Comparison of ENCODE assay signal across 12 mouse cellular contexts in the genomic region with DNA sequence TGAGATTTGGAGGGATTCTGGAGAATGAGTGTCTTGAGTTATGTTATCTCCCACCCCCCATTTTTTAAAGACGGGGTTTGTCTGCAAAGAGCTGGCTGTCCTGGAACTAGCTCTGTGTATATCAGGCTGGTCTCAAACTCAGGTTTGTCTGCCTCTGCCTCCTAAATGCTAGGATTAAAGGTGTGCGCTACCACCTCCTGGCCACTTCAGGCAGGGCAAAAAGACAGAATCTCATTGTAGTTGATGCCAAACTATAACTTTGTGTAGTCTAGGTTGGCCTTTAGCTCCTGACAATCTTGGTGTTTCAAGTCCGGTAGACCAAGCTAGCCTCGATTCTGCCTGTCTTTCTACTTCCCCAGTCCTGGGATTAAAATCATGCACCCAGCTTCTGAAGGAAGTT. TPM values are rescaled to one million over a fixed set of nuclear protein-coding genes. Genes with fewer than 3 reads are reported as not detected.
DNase-seq lines count a peak whose midpoint lies in the region; ATAC-seq and TF ChIP-seq lines count a peak whose summit lies in the region.
"Had no signal": no experiment of that assay in that cellular context is flagged by ENCODE, and none has a peak within 500 bp of the region (broad histone marks: within the 10 kb centered on the region; RNA-seq: fewer than 3 reads in every experiment).

No protein-coding gene starts in this region.

- ATAC-seq in kidney, embryonic 14.5 days (ENCODE audit: low FRiP score, low TSS enrichment), result no peak
- ATAC-seq in liver, postnatal 0 days, result peak; percentile 54
- ATAC-seq: activated CD4-positive, CD25-positive, alpha-beta regulatory T cell, adult 4 months had no signal

- peak; percentile 66 for TF ChIP-seq CTCF in kidney, adult 2 months (conservative IDR thresholded peaks at IDR 0.05; ENCODE audit: insufficient read depth, insufficient read length, low read depth, low read length)
- TF ChIP-seq CTCF in liver, postnatal 0 days (IDR thresholded peaks at IDR 0.05; ENCODE audit: low read depth), result peak; percentile 69

- H3K4me1 ChIP-seq in kidney, adult 2 months (ENCODE audit: control insufficient read depth, insufficient read depth, low read length), result no peaks in the 10 kb centered on the region
- H3K4me1 ChIP-seq in kidney, embryonic 14.5 days (ENCODE audit: control insufficient read depth, insufficient read depth, low read length), result no peaks in the 10 kb centered on the region
- H3K4me1 ChIP-seq in liver, postnatal 0 days (ENCODE audit: insufficient read depth), result peaks cover 10% of the 10 kb centered on the region

- no peaks in the 10 kb centered on the region for H3K9me3 ChIP-seq in kidney, embryonic 14.5 days (ENCODE audit: control insufficient read depth, low read length)
- no peaks in the 10 kb centered on the region for H3K9me3 ChIP-seq in liver, postnatal 0 days (ENCODE audit: low read length)

- no peak for TF ChIP-seq EP300 in liver, postnatal 0 days (IDR thresholded peaks at IDR 0.05; ENCODE audit: low read depth)

- H3K9ac ChIP-seq in kidney, embryonic 14.5 days (ENCODE audit: low read depth, low read length), result no peak overlapping the region
- no peak overlapping the region for H3K9ac ChIP-seq in liver, postnatal 0 days (replicated peaks)
- H3K9ac ChIP-seq: hindbrain, embryonic 14.5 days had no signal

- WGBS in kidney, adult 2 months, result 81% methylated on average over 4 of the region's 4 CpGs
- WGBS in kidney, embryonic 14.5 days, result 86% methylated on average over 4 of the region's 4 CpGs
- WGBS in liver, postnatal 0 days (ENCODE audit: insufficient replicate concordance), result 68% methylated on average over 4 of the region's 4 CpGs

- no peaks in the 10 kb centered on the region for H3K27me3 ChIP-seq in kidney, adult 2 months (replicated peaks; ENCODE audit: control insufficient read depth, insufficient read depth, low read length)
- H3K27me3 ChIP-seq in kidney, embryonic 14.5 days (ENCODE audit: control insufficient read depth, insufficient read depth, low read length), result no peaks in the 10 kb centered on the region
- no peaks in the 10 kb centered on the region for H3K27me3 ChIP-seq in liver, postnatal 0 days (ENCODE audit: insufficient read depth, low read length)

- no peak overlapping the region for H3K27ac ChIP-seq in kidney, adult 2 months (ENCODE audit: insufficient read depth, low read depth, low read length)
- H3K27ac ChIP-seq in kidney, embryonic 14.5 days (ENCODE audit: low read depth, low read length), result no peak overlapping the region
- H3K27ac ChIP-seq in liver, postnatal 0 days (ENCODE audit: low read depth), result no peak overlapping the region
- H3K27ac ChIP-seq: hindbrain, embryonic 14.5 days had no signal

- H3K4me3 ChIP-seq in kidney, adult 2 months (ENCODE audit: insufficient read depth, low read depth, low read length), result no peak overlapping the region
- no peak overlapping the region for H3K4me3 ChIP-seq in kidney, embryonic 14.5 days (ENCODE audit: low read length)
- H3K4me3 ChIP-seq in liver, postnatal 0 days (ENCODE audit: low read depth, low read length), result no peak overlapping the region

- no peak overlapping the region for H3K4me2 ChIP-seq in kidney, embryonic 14.5 days (replicated peaks; ENCODE audit: low read depth, low read length)
- no peak overlapping the region for H3K4me2 ChIP-seq in liver, postnatal 0 days (ENCODE audit: low read depth, low read length)
- H3K4me2 ChIP-seq: hindbrain, embryonic 14.5 days had no signal

- peak; percentile 30 for DNase-seq in kidney, adult 2 months
- DNase-seq in B cell, adult 2 months, result peak; percentile 66
- peak; percentile 32 for DNase-seq in ZHBTc4 (ENCODE audit: low read depth, low spot score)
- DNase-seq in liver, postnatal 0 days, result no peak
- DNase-seq in right cerebral cortex, adult 18-20 months, result no peak
- DNase-seq in neural tube, embryonic 10.5 days (ENCODE audit: extremely low spot score, low spot score), result no peak
- DNase-seq in urinary bladder, postnatal 25 days (ENCODE audit: low spot score), result no peak
- DNase-seq: cerebellum, postnatal 36 days; right cerebral cortex, postnatal 14 days had no signal

- TF ChIP-seq POLR2A in kidney, adult 2 months (IDR thresholded peaks at IDR 0.05; ENCODE audit: low read depth, low read length), result no peak

- no peaks in the 10 kb centered on the region for H3K36me3 ChIP-seq in kidney, adult 2 months (ENCODE audit: control insufficient read depth, insufficient read depth, low read length)
- H3K36me3 ChIP-seq in kidney, embryonic 14.5 days (ENCODE audit: control insufficient read depth, insufficient read depth, low read length), result no peaks in the 10 kb centered on the region
- H3K36me3 ChIP-seq in liver, postnatal 0 days (replicated peaks; ENCODE audit: insufficient read depth, low read length), result no peaks in the 10 kb centered on the region

RNA-seq across cellular contexts. Expression of a gene that starts 8.7 kb away (rescaled TPM):
- 4.4 and 5.4 TPM in 2 replicates for polyA plus RNA-seq in kidney, adult 2 months (2012; rRNA removed)
- polyA plus RNA-seq in kidney, embryonic 14.5 days (2014; fragmentation: Nextera tagmentation; extraction: Ambion mirVana), result 8.5 and 11.2 TPM in 2 replicates
- 4.7 and 5.0 TPM in 2 replicates for polyA plus RNA-seq in liver, postnatal 0 days (2015; fragmentation: Nextera tagmentation; extraction: Ambion mirVana)

Comparison
In these comparisons a context has a peak if more than half of its experiments do, and no peak if none do; other contexts are left out.
1. DNase-seq: peak in kidney, adult 2 months (single experiment), B cell, adult 2 months (2 of 2) and ZHBTc4 (single experiment); none in liver, postnatal 0 days (single experiment), right cerebral cortex, adult 18-20 months (single experiment), neural tube, embryonic 10.5 days (single experiment) and urinary bladder, postnatal 25 days (single experiment).